Mouse (Mus musculus) layer of hippocampus, adult 18-20 months (tissue): ENCODE measurements at regions not wholly inside any gene's neighbourhood (a gene's known extent, or its start where the extent isn't known, plus 50 kb on each side); places are given as distances from the start of the nearest gene placed in this dataset.

Experiments
- DNase-seq, 2 experiments: peaks; one replicate each; pipeline ENCODE4 v3.0.0; 2022; ENCODE audit warnings: low spot score in 2 of 2

- DNase-seq = no peak
These were observed 277.4 kb upstream of the Actbl2 start for GRCm38 (mm10) chr13:110977379-110977778.

DNA sequence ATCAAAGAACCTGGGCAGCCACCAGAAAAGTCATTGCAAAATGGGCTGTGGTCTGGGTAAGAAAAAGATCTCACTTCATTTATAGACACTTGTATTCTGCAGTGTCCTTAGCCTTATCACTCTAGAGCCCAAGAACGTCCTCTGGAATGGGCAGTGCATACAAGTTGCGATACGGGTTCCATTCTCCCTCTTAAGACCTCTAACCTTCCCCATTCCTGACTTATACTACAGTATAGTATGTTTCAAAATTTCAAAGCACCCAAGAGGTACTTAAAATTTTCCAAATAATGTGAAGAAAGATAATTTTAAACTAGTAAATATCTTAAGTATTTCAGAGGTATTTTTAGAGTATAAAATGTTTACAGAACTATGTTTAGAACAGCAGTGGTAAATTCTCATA, 276.8 kb upstream of the Actbl2 start:
- DNase-seq = no peak

GRCm38 (mm10) chr13:110990677-110991076, 264.1 kb upstream of the Actbl2 start:
- peak in 1 of 2 experiments; percentile 39 for DNase-seq

- no peak for DNase-seq
These were observed 263.7 kb upstream of the Actbl2 start for GRCm38 (mm10) chr13:110991121-110991520.

GRCm38 (mm10) chr13:110994596-110994995, 260.2 kb upstream of the Actbl2 start:
- DNase-seq = no peak

- DNase-seq = no peak
These were observed 252.1 kb upstream of the Actbl2 start for GRCm38 (mm10) chr13:111002670-111003069.

DNA sequence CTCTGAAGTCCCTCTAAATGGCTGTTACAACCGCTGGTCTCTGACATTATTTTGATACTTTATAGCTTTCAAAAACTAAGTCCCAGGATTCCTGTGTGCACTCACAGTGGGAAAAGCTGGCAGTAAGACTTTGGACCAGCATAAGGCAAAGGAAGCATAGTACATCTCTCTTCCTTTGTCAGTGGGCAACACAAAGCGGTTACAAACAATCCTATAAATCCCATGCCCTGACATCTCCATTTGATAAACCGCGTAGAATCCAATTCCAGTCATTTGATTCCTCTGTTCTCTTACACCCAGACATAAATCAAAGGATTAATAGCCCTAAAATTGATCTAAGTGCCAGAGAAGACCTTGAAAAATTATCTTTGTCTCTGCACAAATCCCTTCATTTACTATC, 240.7 kb upstream of the Actbl2 start:
- no peak for DNase-seq

- no peak for DNase-seq
These were observed 224.7 kb upstream of the Actbl2 start for GRCm38 (mm10) chr13:111030111-111030510.

- no peak for DNase-seq
These were observed 223.2 kb upstream of the Actbl2 start for GRCm38 (mm10) chr13:111031633-111032032.

DNA sequence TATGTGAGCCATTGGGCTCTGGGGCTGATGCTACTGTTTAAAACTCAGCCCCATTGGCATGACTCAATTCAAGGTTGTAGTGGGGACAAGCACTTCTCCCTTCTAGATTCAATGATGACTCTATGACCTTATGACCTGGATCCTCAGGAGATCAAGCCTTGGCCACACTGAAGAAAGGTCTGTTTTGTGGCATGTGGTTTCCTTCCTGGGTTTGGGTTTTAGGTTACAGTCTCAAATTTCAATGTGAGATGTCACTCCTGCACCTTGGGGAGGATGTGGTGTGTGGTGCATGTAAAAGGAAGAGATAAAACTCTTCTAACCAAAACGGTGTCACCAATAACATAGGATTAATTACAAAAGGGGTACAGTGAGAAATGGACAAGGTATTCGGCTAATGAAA, 211.2 kb upstream of the Actbl2 start:
- DNase-seq = no peak

DNA sequence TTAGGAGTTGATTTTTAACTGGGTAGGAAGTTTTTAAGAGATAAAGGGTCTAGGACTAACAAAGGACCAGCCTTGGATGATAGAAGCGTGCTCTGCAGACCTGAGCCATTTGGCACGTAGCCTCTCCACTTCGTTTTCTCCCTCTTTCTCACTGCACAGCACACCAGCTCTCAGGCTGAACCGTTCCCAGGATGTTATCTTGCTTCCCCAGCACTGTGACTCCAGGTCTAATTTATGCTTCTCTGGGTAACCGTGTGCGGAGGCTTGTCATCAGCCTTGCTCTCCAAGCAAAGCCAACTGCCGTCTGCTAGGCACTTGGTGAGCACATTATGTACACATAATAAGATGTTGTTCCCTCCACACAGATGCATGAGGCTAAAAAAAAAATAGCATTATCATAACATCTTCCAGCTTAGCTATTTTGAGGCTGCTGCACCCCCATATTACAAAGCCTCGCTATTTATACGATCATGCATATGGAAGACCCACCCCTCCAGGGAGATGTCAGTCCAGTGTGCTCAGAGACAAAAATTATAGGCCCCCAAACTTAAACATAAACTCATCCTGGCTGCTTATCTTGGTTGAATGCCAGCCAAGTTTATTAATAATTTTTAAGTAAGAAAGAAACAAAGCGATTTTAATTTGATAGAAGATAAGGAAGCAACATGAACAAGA, 210.3 kb upstream of the Actbl2 start:
- DNase-seq = peak; percentile 71 to 89

- peak in 1 of 2 experiments; percentile 15 for DNase-seq
These were observed 204.7 kb upstream of the Actbl2 start for GRCm38 (mm10) chr13:111050097-111050496.

GRCm38 (mm10) chr13:111055817-111056216, 199.0 kb upstream of the Actbl2 start:
- no peak for DNase-seq

DNA sequence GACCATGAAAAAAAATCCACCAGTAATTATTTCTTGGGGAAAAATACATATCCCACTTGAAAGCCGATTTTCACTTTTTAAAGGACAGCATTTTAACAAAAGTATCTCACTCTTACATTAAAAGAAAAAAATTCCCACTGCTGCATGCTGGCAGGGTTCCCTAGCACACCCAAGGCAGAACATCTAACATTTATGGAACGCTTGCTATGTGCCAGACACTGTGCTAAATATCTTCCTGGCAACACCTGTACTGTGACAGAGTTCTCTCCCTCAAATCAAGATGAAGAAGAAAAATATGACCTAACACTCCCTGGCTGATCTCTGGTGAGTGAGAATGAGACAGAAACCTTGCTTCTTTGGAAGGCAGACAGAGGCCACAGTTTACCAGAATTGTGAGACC, 167.1 kb upstream of the Actbl2 start:
- DNase-seq = no peak

DNA sequence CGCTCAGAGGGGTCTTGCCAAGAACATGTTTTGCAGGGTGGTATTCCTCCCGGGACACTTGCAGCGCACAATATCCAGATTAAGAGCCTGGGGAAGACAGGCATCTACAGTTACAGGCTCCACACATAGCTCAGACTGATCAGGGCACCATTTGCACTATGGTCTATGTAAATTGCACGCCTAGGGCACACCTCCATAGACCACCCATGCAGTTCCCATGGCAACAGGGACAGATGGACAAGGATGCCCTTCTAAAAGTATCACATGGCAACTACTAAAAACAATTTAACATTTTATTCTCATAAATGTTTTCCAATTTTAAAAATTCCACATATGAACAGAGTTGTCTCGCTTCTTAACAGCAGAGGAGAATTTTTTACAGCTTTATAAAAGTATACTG, 158.7 kb upstream of the Actbl2 start:
- DNase-seq = peak; percentile 16 to 60

DNA sequence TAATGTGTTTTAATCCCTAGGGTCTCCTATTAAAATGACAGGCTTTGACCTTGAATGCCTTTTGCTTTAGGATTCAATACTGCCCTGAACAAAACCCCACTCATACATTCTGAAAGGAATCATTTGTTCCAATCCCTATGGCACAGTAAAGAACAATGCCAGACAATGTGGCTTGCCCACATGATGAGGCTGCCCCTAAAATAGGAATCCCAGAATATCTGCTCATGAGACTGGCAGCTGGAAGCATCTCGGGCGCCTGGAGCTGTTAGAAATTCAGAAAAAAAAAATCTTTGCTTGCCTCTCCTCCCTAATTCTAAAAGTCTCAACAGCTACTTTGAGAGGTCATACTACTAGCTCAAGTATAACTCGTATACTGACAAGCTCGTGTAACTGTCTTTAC, 157.5 kb upstream of the Actbl2 start:
- DNase-seq = peak; percentile 13 to 44

- no peak for DNase-seq
These were observed 156.1 kb upstream of the Actbl2 start for GRCm38 (mm10) chr13:111098738-111099137.

GRCm38 (mm10) chr13:111099252-111099651, 155.6 kb upstream of the Actbl2 start:
- peak; percentile 20 to 44 for DNase-seq

DNA sequence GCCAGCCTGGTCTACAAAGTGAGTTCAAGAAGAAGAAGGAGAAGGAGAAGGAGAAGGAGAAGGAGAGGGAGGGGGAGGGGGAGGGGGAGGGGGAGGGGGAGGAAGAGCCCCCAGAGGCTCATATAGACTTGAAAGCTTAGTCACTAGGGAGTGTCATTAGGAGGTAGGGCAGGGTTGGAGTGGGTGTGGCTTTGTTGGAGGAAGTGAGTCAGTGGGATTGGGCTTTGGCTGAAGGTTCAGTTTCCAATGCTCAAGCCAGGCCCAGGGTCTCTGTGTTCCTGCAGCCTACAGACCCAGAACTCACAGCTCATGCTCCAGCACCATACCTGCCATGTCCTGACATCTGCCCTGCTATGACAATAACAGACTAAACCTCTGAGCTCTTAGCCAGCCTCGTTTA, 154.4 kb upstream of the Actbl2 start:
- no peak for DNase-seq

- DNase-seq = no peak
These were observed 150.1 kb upstream of the Actbl2 start for GRCm38 (mm10) chr13:111104567-111105219.

DNA sequence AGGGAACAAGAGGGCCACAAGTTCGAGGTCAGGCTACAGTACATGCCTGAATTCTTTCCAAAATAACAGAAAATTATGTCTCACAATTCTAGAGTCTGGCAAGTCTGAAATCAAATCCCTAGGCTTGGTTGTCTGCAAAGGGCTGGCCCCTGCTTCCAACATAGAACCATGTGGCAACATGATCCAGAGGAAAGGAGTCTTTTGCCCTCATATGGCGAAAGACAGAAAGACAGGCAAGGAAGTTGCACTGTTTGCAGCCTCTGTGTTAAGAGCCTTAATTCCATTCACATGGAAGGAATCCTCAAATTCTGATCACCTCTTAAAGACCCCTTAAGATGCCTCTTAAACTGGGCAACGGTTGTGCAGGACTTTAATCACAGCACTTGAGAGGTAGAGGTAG, 123.7 kb upstream of the Actbl2 start:
- DNase-seq = no peak

DNA sequence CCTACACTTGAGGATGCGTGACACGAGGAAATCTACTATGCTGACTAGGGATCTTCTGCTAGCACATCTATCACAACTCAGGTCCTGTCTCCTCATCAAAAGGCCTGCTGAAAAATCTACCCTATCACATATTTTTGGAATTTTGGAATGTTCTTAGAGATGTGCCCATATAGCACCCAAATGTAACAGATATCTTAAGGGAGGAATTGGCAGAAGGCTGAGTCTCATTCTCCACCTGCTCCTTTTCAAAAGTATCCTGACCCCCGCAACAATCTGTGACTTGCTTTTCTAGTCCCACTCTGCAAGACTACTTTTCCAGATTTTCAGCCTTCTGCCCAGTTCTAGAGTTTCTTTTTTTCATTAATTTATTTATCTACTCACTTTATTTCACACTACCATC, 118.4 kb upstream of the Actbl2 start:
- DNase-seq = peak; percentile 29 to 59
